Mouse (Mus musculus): Measurements from ENCODE around the gene Gm28053.
A peak's percentile ranks its signal among the peaks of the same experiment; 100 is the strongest.

The Gm28053 gene

GRCm38 (mm10) chr6:48742422-48743351 lies 24.3 kb downstream of the Gm28053 start:
- no peak for DNase-seq

GRCm38 (mm10) chr6:48745490-48745889 lies 27.1 kb downstream of the Gm28053 start:
- no peak for DNase-seq

- peak; percentile 75 for DNase-seq
Observed at GRCm38 (mm10) chr6:48745959-48746889, 27.8 kb downstream of the Gm28053 start, which contains the start of gene Gimap5. TSS of gene Gimap5 (plus strand) at chr6:48746197.

- peak; percentile 41 for DNase-seq
Observed at GRCm38 (mm10) chr6:48747091-48747966, 28.9 kb downstream of the Gm28053 start.

GRCm38 (mm10) chr6:48763567-48764270 lies 45.3 kb downstream of the Gm28053 start:
- DNase-seq, result no peak

GRCm38 (mm10) chr6:48764496-48764895 lies 46.1 kb downstream of the Gm28053 start:
- no peak for DNase-seq

- peak; percentile 83 for DNase-seq
Observed at GRCm38 (mm10) chr6:48768178-48768869, 49.9 kb downstream of the Gm28053 start.

GRCm38 (mm10) chr6:48768933-48769332 lies 50.5 kb downstream of the Gm28053 start:
- peak; percentile 21 for DNase-seq

- peak; percentile 19 for DNase-seq
Observed at GRCm38 (mm10) chr6:48770696-48771095, 52.3 kb downstream of the Gm28053 start, which contains the start of gene Gimap3. TSS of gene Gimap3 (minus strand) at chr6:48770851.

- peak; percentile 88 for DNase-seq
Observed at GRCm38 (mm10) chr6:48772030-48772429, 53.6 kb downstream of the Gm28053 start.

- no peak for DNase-seq
Observed at GRCm38 (mm10) chr6:48784406-48784805, 66.0 kb downstream of the Gm28053 start.

GRCm38 (mm10) chr6:48785189-48785588 lies 66.8 kb downstream of the Gm28053 start:
- DNase-seq, result no peak

GRCm38 (mm10) chr6:48785601-48786000 lies 67.2 kb downstream of the Gm28053 start:
- DNase-seq, result no peak

GRCm38 (mm10) chr6:48787867-48788266 lies 69.5 kb downstream of the Gm28053 start:
- no peak for DNase-seq

GRCm38 (mm10) chr6:48801897-48802296 lies 83.5 kb downstream of the Gm28053 start:
- no peak for DNase-seq

All from thymus, postnatal 14 days (tissue).